Mouse (Mus musculus): ENCODE measurements around the gene Casq1.
A peak's percentile ranks its signal among the peaks of the same experiment; 100 is the strongest.
"Not testable (repeated sequence)": the region's sequence is repeated elsewhere in the genome, so short reads cannot be mapped to it uniquely, and the experiment has no call there.

Gene Casq1

DNA sequence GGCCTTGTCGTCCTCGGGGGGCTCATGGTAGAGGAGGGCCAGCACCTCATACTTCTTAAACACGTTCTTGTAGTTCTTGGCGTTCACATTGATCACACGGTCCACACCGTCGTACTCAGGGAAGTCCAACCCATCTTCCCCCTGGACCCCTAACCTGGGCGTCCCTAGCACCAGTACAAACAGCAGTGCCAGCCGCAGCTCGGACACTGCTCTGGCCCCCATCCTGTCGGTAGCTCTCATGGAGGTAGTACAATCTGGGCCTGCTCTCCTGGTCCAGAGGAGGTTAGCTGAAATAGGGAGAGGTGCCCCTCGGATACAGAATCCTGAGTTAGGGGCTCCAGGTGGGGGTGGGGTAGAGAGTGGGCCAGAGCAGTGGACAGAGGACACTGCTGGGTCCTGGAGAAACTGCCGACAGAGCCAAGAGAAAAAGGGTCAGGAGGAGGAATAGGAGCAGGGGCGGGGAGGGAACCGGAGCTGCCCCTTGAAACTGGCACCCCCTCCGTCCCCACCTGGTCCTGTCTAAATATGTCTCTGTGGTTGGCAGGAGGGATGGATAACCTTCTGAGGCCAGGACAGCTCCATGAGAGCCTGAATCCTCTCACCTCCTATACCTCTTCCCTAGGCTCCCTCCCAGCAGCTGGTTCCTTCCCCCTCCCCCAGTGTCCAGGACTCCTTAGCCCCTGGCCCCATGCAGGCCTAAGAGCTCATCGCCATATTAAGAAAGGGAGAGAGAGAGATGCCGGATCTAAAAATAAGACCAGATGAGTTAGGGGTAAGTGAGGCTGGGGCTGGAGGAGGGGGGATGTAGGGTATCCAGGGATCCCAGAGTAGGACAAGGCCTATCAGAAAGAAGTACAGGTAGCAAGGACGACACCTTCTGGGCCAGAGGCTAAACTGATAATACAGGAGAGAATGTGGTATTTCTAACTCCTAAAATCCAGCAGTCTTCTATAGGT is at the start of gene Casq1:
TSS of gene Casq1 (minus strand) at position 418 of the 956 bp plus-strand sequence.
- no peak for DNase-seq

DNA sequence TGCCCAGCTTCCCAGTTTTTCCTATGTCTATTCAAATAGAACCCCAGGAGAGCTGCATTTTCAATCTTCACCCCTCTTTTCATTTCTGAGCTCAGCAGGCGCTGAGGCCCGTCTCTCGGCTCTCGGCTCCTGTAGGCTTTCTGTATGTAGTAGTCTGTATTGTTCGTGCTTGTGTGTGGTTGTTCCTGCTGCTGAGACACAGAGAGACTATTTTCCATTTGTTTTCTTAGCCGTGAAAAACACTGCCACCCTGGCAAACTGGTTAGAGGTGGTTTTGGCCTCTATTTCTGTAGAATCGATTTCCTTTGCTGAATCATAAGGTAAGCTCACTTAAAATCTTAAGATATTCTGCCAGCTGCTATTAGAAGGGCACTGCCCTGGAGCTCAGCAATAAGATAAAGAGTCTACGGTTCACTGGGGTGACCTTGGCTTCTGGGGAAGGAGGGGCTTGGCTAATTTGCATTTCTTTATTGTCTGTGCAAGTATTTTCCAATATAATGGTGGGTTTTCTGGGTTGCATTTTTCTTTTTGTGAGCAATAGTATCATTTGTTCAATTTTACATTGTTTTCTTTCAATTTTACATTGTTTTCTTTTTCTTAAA is 41.9 kb upstream of the Casq1 start, which contains the start of gene Igsf8:
TSS of gene Igsf8 (plus strand) at position 165 of the 602 bp plus-strand sequence.
- no peak for DNase-seq

DNA sequence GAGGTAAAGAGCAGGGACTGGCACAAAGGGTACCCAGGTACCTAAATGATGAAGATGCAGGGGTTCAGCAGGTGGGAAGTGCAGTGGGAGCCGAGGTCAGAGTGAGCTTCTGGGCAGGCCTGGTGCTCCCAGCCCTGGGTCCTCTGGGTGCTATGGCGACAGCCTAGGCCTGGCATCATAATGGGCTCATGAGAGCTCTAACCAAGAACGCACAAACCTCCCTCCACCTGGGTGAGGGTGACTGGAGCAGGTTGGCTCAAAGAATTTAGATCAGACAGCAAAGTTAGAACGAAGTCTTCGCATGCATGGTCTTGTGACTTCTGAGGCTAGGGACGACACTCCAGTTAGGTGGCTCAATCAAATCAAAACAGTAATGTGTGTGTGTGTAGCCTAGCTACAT is 38.6 kb upstream of the Casq1 start, which contains the start of gene Atp1a4:
TSS of gene Atp1a4 (minus strand) at position 101 of the 400 bp plus-strand sequence.
- no peak for DNase-seq

DNA sequence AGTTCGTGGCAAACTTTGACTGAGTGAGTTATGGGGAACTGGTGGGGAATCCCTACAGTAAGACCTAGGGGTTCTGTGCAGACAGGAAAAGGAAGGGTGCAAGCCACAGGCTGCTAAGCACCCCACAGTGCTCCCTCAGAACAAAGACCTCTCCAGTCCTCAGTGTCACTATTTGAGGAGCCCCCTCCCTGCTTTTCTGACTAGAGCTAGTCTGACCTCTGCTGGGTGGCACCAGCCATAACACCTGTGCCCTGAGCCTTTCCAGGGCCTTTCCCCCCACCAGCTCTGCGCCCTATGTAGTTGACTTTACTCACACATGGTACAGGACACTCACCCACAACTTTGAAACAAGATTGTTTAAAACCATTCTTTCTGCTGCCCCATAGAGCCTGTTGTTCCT is 28.0 kb upstream of the Casq1 start:
- no peak for DNase-seq

DNA sequence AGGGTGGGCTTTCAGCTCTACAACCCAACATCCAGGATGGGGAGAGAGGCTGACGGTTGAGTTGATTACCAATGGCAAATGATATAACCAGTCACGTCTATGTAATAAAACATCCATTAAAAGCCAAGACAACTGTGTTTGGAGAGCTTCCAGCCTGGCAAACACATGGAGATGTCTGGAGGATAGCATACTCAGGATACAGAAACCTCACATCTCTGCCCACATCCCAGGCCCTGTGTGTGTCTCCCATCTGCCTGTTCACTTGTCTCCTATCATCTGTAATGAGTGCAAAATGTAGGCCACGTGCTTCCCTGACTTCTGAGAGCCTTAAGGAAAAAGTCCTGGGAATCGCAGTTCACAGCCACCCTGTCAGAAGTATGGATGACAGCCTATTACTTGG is 27.5 kb upstream of the Casq1 start:
- DNase-seq, result no peak

DNA sequence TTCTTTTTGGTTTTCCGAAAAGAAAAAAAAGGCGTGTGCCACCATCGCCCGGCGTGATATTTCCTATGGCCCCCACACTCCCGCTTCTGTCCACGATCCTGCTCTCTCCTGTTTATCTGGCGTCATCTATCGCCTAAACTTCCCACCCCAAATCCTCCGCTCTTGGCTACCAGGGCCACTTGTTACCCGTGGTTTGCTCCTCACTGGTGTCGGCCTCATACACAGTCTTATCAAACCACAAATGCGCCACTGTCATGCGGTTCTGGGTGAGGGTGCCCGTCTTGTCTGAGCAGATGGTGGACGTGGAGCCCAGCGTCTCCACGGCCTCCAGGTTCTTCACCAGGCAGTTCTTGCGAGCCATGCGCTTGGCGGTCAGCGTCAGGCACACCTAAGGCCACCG is 25.0 kb upstream of the Casq1 start:
- not testable (repeated sequence) for DNase-seq

DNA sequence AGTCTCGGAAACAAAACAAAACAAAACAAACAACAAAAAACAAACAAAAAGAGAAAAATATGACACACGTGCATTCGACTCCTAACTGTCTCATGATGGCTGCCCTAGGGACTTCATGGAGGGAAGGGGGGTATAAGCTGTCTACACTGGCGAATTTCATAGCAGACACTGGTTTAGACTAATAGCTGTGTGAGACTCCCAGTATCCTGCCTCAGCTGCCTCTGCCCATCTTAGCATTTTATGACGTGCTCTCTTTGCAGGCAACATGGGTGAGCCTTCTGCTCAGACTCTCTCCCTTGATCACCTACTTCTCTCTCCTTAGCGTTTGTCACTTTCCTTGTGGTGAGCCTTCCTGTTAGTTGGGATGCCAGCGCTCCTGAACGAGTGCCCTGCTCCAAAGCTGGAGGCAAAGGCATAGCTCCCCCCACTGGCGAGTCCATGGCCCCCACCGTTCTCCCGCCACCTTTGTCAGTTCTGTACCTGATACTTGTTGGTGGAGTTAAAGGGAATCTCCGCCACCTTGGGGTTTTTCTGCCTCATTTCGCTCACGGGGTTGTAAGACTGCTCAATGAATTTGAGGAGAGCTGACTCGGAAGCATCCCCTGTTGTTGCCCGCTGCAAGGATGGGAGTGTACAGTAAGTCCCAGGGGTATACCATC is 24.0 kb upstream of the Casq1 start:
- peak; percentile 46 for DNase-seq

DNA sequence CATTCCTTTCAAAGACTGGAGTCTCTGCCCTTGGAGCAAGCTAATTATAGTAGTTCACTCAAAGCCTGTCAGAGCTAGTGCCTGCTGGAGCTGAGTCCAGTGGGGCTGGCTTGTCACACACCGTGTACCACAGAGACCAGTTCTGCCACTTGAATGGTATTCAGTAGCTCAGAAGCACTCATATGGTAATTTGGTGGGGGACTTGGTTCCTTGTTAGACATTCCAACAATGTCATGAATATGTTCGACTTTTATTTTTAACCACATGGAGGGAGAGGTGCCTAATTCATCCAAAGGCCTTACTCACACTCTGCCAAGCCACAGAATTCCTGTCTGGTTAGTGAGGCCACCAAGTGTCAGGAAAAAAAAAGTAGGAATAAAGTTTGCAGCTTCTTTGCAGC is 22.7 kb upstream of the Casq1 start:
- DNase-seq, result no peak

DNA sequence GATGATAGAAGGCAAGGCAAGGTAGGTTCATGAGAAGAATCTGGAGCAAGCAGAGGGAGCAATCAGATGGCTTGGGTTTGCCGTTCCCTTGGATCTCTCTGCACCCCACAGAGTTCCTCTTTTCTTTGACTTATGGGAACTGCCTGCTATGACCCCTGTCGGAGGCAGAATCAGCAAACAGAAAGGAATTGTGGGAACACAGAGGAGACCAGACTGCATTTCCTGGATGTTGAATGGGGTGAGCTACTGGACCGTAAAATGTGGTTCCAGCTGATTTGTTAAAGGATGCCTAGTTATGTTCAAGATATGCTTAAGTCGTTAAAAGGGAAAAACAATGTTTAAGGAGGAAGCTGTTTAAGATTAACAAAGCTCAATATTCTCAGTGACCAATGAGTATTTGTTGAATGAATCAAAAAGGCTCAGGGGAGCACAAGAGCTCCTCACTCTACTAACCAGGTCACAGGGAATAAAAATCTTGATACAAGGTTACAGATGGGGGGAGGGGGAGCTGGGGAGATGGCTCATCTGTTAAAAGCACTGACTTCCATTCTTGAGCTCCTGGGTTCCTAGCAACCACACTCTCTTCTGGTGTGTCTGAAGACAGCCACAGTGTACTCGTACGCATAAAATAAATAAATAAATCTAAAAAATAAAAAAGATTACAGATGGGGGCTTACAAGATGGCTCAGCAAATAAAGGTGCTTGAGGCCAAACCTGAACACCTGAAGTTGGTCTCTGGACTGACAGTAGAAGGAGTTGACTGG is 21.5 kb upstream of the Casq1 start:
- no peak for DNase-seq

DNA sequence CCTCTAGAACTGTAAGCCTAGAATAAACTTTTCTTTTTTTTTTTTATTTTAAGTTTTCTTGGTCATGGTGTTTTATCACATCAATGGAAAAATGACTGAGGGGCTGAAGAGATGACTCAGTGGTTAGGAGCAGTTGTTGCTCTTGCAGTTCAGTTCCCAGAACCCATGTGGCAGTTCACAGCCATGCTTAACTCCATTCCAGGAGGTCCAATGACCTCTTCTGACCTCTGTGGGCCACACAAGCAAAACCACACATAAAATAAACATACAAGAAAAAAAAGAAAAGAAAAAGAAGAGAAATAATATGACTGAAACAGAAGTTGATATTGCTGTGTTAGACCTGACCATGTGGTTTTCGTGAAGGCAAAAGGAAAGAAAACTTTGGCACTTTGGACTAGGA is 9.5 kb upstream of the Casq1 start:
- no peak for DNase-seq

DNA sequence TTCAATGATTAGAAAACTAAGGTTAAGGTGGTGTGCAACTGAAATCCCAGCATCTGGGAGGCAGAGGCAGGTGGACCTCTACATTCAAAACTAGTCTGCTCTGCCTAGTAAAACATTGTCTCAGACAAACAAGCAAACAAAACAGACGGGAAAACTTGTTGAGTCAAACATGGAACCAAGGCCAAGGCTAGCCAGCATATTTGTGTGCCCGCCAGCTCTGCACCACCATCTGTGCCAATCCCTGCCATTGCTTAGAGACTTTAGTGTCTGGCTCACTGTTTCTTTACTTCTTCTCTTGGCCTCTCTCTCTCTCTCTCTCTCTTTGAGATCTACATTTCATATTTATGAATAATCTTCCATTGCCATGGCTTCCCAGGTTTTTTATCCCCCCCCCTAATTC is 8.5 kb upstream of the Casq1 start:
- DNase-seq, result peak; percentile 68

DNA sequence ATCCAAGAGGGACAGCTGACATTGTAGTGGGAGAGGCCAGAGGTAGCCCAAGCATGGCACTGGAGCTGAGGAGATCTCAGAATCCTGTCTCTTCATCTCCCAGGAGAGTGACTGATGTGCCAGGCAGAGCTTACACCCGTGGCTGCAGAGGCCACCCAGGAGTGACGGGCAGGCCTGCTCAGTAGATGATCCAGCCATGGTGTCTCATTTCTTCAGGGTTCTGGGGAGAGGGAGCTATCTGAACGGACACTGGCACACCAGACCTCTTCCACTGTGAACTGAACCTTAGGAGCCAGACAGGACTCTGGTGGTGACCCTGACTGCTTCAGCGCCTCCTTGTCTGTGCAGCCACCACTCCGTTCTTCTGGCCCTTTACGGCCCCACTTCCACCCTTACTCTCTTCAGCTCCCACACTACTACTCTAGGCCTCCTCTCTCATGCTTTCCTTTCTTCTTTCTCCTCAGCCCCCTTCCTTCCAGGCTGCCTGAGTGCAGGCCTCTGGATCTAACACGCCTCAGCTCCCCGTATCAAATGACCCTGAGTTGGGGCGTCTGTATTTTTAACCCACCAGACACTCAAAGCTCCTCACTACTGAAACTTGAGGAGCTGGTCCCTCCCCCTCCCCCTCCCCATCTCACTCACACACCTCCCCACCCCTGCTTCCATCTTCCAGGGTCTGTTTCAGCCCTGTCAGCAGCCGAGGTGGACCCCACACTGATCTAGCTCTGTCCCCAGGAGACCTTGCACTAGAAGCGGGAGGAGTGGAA is 1.8 kb upstream of the Casq1 start:
- no peak for DNase-seq

DNA sequence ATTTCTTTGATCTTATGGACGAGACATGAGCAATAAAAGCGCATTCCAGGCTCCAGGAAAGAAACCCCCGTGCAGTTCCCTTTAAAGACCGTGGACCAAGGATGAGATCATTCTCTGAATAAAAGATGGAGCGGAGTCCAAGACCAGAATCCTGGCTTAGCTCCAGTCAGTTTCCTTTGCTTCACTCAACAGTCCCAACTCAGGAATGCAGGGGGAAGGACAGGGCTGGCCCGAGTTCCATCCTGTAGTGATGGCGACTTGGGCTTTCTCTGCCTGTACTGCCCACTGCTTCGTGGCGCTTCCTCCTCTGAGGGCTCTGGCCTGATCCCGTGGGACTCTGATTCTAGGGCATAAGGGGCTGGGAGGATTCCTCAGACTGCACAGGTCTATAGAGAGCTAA is 746 bp upstream of the Casq1 start:
- no peak for DNase-seq

DNA sequence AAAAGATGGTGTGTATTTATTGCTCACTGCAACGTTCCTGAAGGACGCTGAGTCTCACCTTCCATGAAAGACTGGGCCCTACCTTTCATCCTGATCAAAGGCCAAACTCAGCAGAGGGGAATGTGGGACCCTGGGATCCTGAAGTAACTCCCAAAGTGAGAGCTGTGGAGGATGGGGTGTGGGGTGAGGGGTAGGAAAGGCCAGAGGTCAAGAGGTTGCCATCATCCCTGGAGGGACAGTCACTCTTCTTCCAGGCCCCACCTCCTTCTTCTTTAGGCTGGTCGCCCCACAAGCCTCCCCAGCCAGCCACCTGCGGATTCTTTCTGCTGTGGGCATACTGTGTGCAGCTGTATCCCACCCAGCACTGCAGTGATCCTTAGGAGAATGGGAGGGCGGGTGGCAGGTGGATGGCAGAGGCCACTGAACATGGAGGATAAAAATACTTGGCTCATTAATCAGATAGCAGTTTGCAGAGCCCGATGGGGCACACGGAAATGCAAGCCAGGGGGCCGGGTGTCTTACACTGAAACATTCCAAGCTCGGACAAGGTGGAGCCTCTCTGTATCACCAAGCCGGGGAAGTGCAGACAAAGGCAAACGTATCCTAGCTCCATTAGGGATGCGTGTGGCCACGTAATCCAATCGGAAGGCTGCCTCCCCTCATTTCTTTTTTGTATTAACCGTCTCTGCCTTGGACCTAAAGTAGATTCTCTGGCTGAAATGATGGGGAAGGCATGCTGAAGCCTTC is 1.3 kb downstream of the Casq1 start:
- no peak for DNase-seq

DNA sequence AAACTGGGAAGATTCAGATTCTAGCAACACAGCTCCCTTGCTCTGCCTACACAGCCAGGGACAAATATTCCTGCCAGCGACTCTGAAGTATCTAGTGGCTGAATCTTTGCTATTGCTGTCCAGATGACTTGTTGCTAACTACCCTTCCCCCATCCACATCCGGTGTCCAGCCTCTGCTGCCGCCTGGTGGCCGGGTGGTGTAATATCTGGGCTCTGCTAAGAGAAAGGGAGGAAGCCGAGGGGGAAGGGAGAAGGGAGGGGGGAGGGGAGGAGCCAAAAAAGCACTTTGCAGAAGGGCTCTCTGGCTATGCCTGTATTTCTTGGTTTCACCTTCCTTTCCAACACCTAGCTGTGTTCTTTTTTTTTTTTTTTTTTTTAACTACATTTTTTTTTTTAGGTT is 2.5 kb downstream of the Casq1 start:
- DNase-seq, result peak; percentile 89

DNA sequence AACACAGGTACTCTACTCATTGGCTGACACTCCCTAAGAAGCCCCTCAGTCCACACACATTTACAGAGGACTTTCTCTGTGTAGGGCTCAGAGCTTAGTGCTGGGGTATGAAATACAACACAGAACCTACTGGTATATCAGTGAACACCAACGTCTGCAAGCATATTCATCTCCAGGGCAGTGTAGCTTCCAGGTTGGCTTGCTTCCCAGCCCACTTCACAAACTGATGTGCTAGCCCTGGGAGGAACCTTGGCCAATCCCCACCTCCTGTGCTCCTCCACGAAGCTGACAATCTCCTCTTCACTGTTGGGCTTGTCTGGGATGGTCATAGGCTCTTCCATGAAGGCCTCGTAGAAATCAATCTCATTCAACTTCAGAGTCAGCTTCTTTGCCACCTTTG is 4.9 kb downstream of the Casq1 start:
- no peak for DNase-seq

DNA sequence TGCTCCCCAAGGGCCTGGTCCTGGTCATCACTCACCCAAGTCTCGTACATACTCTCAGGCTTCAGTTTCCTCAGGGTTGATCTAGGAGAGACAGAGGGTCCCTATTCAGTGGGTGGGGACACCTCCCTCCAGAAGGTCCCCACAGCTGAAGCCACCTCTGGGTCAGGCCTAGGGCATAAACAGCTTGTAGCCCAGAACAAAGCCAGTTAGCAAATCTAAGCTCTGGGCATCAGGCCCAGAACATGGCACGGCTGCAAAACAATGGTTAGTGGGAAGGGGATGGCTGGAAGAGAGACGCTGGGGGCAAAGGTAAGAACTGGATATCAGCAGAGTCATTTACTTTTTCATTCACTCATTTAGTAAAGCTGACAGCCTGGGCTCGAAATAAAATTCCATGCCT is 5.9 kb downstream of the Casq1 start:
- no peak for DNase-seq

DNA sequence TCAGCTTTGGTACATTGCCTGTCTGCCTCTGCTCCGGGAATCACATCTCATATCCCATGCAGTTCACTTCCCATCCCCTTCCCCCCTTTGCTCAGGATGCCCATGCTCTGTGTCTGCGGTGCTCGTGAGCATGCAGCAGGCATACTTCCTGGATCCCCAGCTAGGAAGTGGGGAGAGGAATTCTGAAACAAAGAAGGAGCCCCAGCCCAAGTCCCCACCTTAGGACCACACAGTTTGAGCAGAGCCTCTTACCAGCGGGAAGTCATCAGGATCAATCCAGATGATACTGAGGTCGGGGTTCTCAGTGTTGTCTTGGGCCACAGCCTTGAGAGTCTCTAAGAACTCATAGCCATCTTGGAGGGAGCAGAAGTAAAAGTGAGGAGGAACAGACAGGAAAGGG is 6.9 kb downstream of the Casq1 start:
- DNase-seq, result no peak

DNA sequence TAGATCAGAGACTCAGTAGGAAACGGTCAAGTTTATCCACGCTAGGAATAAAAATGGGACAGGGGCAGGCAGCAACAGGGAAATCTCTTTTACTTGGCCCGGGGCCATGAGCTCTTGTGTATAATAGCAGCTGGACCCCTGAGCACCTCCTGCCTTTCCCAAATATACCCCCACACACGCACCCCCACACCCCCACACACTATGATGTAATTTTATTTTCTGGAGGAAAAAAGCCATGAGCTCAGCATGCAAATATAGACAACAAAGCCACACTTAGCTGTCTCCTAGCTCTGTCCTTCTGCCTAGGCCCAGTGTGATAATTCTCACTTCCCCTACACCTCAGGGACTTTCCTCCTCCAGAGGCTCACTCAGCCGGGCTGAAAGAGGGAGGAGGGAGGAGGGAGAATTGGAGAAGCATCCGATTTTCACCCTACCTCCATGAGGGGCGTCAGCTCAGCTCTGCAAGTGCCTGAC is 12.5 kb downstream of the Casq1 start:
- peak; percentile 83 for DNase-seq

DNA sequence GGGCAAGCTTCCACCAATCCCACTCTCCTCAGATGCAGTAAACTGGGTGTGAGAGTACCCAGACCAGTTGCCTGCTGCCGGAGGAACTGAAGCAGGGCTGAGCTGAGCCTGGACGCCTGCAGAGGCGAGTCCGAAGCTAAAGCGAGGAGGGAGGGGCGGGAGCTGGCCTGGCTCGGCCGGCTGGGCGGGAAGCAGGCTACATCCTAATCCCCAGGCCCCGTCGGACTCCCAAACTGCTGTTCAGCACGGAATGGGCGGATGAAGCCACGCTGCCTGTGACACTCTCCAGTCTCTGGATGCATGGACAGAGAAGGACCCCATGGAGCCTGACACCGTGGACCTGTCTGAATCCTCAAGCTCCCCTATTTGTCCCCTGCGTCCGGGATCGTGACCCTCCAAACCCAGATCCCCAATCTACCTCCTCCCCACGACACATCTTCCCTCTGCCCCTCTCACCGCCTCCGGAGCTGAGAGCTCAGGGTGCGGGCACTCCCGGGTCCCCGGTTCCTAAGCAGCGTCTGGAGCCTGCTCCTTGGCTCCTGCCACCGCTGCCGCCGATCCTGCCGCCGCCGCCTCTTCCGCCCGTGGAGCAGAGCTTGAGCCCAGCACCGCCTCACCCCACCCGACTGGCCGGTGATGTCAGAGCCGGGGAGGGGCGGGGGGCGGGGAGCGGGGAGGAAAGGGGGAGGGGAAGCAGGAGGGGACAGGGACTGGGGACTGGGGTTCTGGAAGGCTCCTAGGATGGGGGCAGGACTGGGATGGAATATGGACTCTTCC is 13.3 kb downstream of the Casq1 start, which contains the start of gene Pea15a:
TSS of gene Pea15a (minus strand) at position 664 of the 777 bp plus-strand sequence.
- peak; percentile 90 for DNase-seq
